Mouse (Mus musculus) small intestine, adult 2 months (tissue): Measurements from ENCODE around the gene Dusp5.

Source experiments
- CTCF ChIP-seq: fragments of 200-500 bp; IDR thresholded peaks from 2 replicates; pipeline ENCODE4 v1.5.1; 2012; ENCODE audit warnings: low read depth, mild to moderate bottlenecking, control low read depth, inconsistent platforms, low read length, moderate library complexity, mixed read lengths; ENCODE audit not compliant: insufficient replicate concordance, insufficient read length; ENCODE audit errors: extremely low read depth
- POLR2A ChIP-seq: fragments of 200-500 bp; IDR thresholded peaks from 2 replicates; pipeline ENCODE4 v1.6.1; 2012; ENCODE audit warnings: low read depth, mild to moderate bottlenecking, control low read depth, inconsistent platforms, low read length, moderate library complexity

- TF ChIP-seq CTCF (no peak), POLR2A (no peak)
Observed at GRCm38 (mm10) chr19:53538796-53539195, 9.9 kb downstream of the Dusp5 start.
